ENCODE assay signal across 24 mouse cellular contexts in genomic region chr11:38170721-38171120, GRCm38 (mm10).
DNase-seq lines count a peak whose midpoint lies in the region; ATAC-seq and TF ChIP-seq lines count a peak whose summit lies in the region.
"Had no signal": no experiment of that assay in that cellular context is flagged by ENCODE, and none has a peak within 500 bp of the region (broad histone marks: within the 10 kb centered on the region; RNA-seq: fewer than 3 reads in every experiment).

No protein-coding gene starts in this region.

- 38% methylated on average over 1 of the region's 1 CpGs for WGBS in forebrain, embryonic 15.5 days
- 88% methylated on average over 1 of the region's 1 CpGs for WGBS in forebrain, embryonic 10.5 days
- WGBS in lung, embryonic 14.5 days = 53% methylated on average over 1 of the region's 1 CpGs
- 52% methylated on average over 1 of the region's 1 CpGs for WGBS in lung, adult 2 months
- 23% methylated on average over 1 of the region's 1 CpGs for WGBS in forebrain, embryonic 16.5 days
- 88% methylated on average over 1 of the region's 1 CpGs for WGBS in kidney, embryonic 14.5 days

- no peaks in the 10 kb centered on the region for H3K27me3 ChIP-seq in forebrain, embryonic 15.5 days
- H3K27me3 ChIP-seq in forebrain, embryonic 10.5 days (ENCODE audit: poor library complexity, severe bottlenecking) = no peaks in the 10 kb centered on the region
- H3K27me3 ChIP-seq in lung, embryonic 14.5 days (ENCODE audit: insufficient read depth, low read length) = no peaks in the 10 kb centered on the region
- H3K27me3 ChIP-seq in forebrain, embryonic 16.5 days (replicated peaks; ENCODE audit: control insufficient read depth, insufficient read depth, low read length) = no peaks in the 10 kb centered on the region
- no peaks in the 10 kb centered on the region for H3K27me3 ChIP-seq in kidney, embryonic 14.5 days (ENCODE audit: control insufficient read depth, insufficient read depth, low read length)
- H3K27me3 ChIP-seq: CH12.LX; heart, embryonic 13.5 days had no signal

- peak overlapping the region; percentile 43; the same call in 1 of the 2 replicates for H3K27ac ChIP-seq in forebrain, embryonic 15.5 days (replicated peaks)
- H3K27ac ChIP-seq in forebrain, embryonic 10.5 days = no peak overlapping the region
- no peak overlapping the region for H3K27ac ChIP-seq in lung, embryonic 14.5 days (ENCODE audit: low read depth)
- no peak overlapping the region for H3K27ac ChIP-seq in forebrain, embryonic 16.5 days (ENCODE audit: low read length)
- no peak overlapping the region for H3K27ac ChIP-seq in kidney, embryonic 14.5 days (ENCODE audit: low read depth, low read length)
- H3K27ac ChIP-seq: heart, adult 2 months; heart, embryonic 13.5 days; left cerebral cortex, adult 2 months; liver, embryonic 14.5 days had no signal

- H3K4me3 ChIP-seq in forebrain, embryonic 15.5 days = no peak overlapping the region
- H3K4me3 ChIP-seq in forebrain, embryonic 10.5 days = no peak overlapping the region
- H3K4me3 ChIP-seq in lung, embryonic 14.5 days (ENCODE audit: low read depth, low read length) = no peak overlapping the region
- no peak overlapping the region for H3K4me3 ChIP-seq in lung, adult 2 months (replicated peaks; ENCODE audit: extremely low read depth, low read depth, low read length)
- no peak overlapping the region for H3K4me3 ChIP-seq in forebrain, embryonic 16.5 days (replicated peaks; ENCODE audit: low read length)
- H3K4me3 ChIP-seq in kidney, embryonic 14.5 days (ENCODE audit: low read length) = no peak overlapping the region
- H3K4me3 ChIP-seq: heart, adult 2 months; heart, embryonic 13.5 days; left cerebral cortex, adult 2 months had no signal

- no peak for TF ChIP-seq CTCF in lung, embryonic 14.5 days (IDR thresholded peaks at IDR 0.05; ENCODE audit: low read depth)
- no peak for TF ChIP-seq CTCF in lung, adult 2 months (IDR thresholded peaks at IDR 0.05; ENCODE audit: insufficient read depth, low read length)

- peaks cover 5% of the 10 kb centered on the region for H3K4me1 ChIP-seq in forebrain, embryonic 15.5 days
- H3K4me1 ChIP-seq in forebrain, embryonic 10.5 days = no peaks in the 10 kb centered on the region
- no peaks in the 10 kb centered on the region for H3K4me1 ChIP-seq in lung, embryonic 14.5 days (ENCODE audit: insufficient read depth)
- H3K4me1 ChIP-seq in lung, adult 2 months (ENCODE audit: control insufficient read depth, insufficient read depth, low read length) = no peaks in the 10 kb centered on the region
- peaks cover 4% of the 10 kb centered on the region; the same call in 1 of the 2 replicates for H3K4me1 ChIP-seq in forebrain, embryonic 16.5 days (replicated peaks; ENCODE audit: control insufficient read depth, insufficient read depth, low read length)
- H3K4me1 ChIP-seq in kidney, embryonic 14.5 days (ENCODE audit: control insufficient read depth, insufficient read depth, low read length) = no peaks in the 10 kb centered on the region
- H3K4me1 ChIP-seq: heart, embryonic 13.5 days had no signal

- no peaks in the 10 kb centered on the region for H3K36me3 ChIP-seq in forebrain, embryonic 15.5 days
- H3K36me3 ChIP-seq in forebrain, embryonic 10.5 days (replicated peaks) = no peaks in the 10 kb centered on the region
- no peaks in the 10 kb centered on the region for H3K36me3 ChIP-seq in lung, embryonic 14.5 days (ENCODE audit: insufficient read depth)
- no peaks in the 10 kb centered on the region for H3K36me3 ChIP-seq in forebrain, embryonic 16.5 days (ENCODE audit: control insufficient read depth, insufficient read depth)
- no peaks in the 10 kb centered on the region for H3K36me3 ChIP-seq in kidney, embryonic 14.5 days (ENCODE audit: control insufficient read depth, insufficient read depth, low read length)
- H3K36me3 ChIP-seq: G1E; heart, embryonic 13.5 days had no signal

- H3K4me2 ChIP-seq in forebrain, embryonic 15.5 days (replicated peaks) = no peak overlapping the region
- no peak overlapping the region for H3K4me2 ChIP-seq in lung, embryonic 14.5 days
- no peak overlapping the region for H3K4me2 ChIP-seq in forebrain, embryonic 16.5 days (ENCODE audit: low read length)
- H3K4me2 ChIP-seq in kidney, embryonic 14.5 days (replicated peaks; ENCODE audit: low read depth, low read length) = no peak overlapping the region
- H3K4me2 ChIP-seq: heart, embryonic 13.5 days had no signal

- TF ChIP-seq POLR2A in lung, adult 2 months (IDR thresholded peaks at IDR 0.05; ENCODE audit: borderline replicate concordance, extremely low read depth, low read depth, low read length) = no peak

- H3K9ac ChIP-seq in forebrain, embryonic 15.5 days (replicated peaks) = no peak overlapping the region
- H3K9ac ChIP-seq in lung, embryonic 14.5 days = no peak overlapping the region
- H3K9ac ChIP-seq in forebrain, embryonic 16.5 days (replicated peaks; ENCODE audit: low read depth, low read length) = no peak overlapping the region
- H3K9ac ChIP-seq in kidney, embryonic 14.5 days (ENCODE audit: low read depth, low read length) = no peak overlapping the region
- H3K9ac ChIP-seq: heart, embryonic 13.5 days; liver, embryonic 14.5 days had no signal

- no peak for DNase-seq in forebrain, embryonic 10.5 days (ENCODE audit: extremely low spot score, low spot score)
- peak; percentile 23 for DNase-seq in lung, embryonic 14.5 days
- DNase-seq in lung, adult 2 months = no peak
- peak; percentile 24 for DNase-seq in brain, adult 2 months (ENCODE audit: low read depth, low spot score)
- DNase-seq: adrenal gland, adult 2 months; B cell, adult 2 months; cerebellum, adult 2 months; gastrocnemius, postnatal 25 days; heart, adult 2 months; heart, postnatal 14 days; kidney, adult 11 months; kidney, postnatal 10 days; lung, postnatal 4 days; retina, postnatal 1 day; right cerebral cortex, postnatal 25 days; thymus, postnatal 36 days had no signal

- peak; percentile 73; the same call in 1 of the 2 replicates for ATAC-seq in forebrain, embryonic 15.5 days (replicated peaks)
- ATAC-seq in lung, embryonic 14.5 days (ENCODE audit: insufficient read depth) = no peak
- peak; percentile 85 for ATAC-seq in forebrain, embryonic 16.5 days
- ATAC-seq in kidney, embryonic 14.5 days (ENCODE audit: low FRiP score, low TSS enrichment) = no peak

- no peaks in the 10 kb centered on the region for H3K9me3 ChIP-seq in forebrain, embryonic 15.5 days
- H3K9me3 ChIP-seq in forebrain, embryonic 10.5 days = no peaks in the 10 kb centered on the region
- H3K9me3 ChIP-seq in lung, embryonic 14.5 days (ENCODE audit: low read depth, low read length) = no peaks in the 10 kb centered on the region
- no peaks in the 10 kb centered on the region for H3K9me3 ChIP-seq in forebrain, embryonic 16.5 days (ENCODE audit: control insufficient read depth, low read length)
- H3K9me3 ChIP-seq in kidney, embryonic 14.5 days (ENCODE audit: control insufficient read depth, low read length) = no peaks in the 10 kb centered on the region
- H3K9me3 ChIP-seq: G1E; heart, embryonic 13.5 days had no signal

Comparison
In these comparisons a context has a peak if more than half of its experiments do, and no peak if none do; other contexts are left out.
1. DNase-seq: peak in lung, embryonic 14.5 days (single experiment) and brain, adult 2 months (single experiment); none in forebrain, embryonic 10.5 days (single experiment) and lung, adult 2 months (single experiment).
2. ATAC-seq: peak in forebrain, embryonic 15.5 days (single experiment) and forebrain, embryonic 16.5 days (single experiment); none in lung, embryonic 14.5 days (single experiment) and kidney, embryonic 14.5 days (single experiment).